Mouse (Mus musculus) G1E (cell line): ENCODE results near the gene Atf1. TPM values are rescaled to one million over a fixed set of nuclear protein-coding genes. Genes with fewer than 3 reads are reported as not detected.
"Not testable (repeated sequence)": the region's sequence is repeated elsewhere in the genome, so short reads cannot be mapped to it uniquely, and the experiment has no call there.

Experiments
- ATAC-seq: 2 replicates; pipeline ENCODE4 v1.8.0; 2016; ENCODE audit warnings: mild to moderate bottlenecking; ENCODE audit not compliant: insufficient number of reproducible peaks, poor library complexity, low FRiP score, severe bottlenecking; ENCODE audit errors: extremely low read depth
- DNase-seq: peaks from one replicate; pipeline ENCODE4 v3.0.0; 2012; ENCODE audit warnings: low spot score
- H3K27me3 ChIP-seq: 2 replicates; pipeline ENCODE4 v1.6.1; 2012; ENCODE audit warnings: mild to moderate bottlenecking, low read length, inconsistent platforms; ENCODE audit not compliant: insufficient read depth
- H3K36me3 ChIP-seq: replicated peaks from 2 replicates; pipeline ENCODE3; 2012; ENCODE audit warnings: mild to moderate bottlenecking, inconsistent platforms
- H3K4me1 ChIP-seq: 2 replicates; pipeline ENCODE4 v1.6.1; 2012; ENCODE audit warnings: low read depth, low read length, inconsistent platforms, mixed read lengths; ENCODE audit not compliant: insufficient read depth
- H3K4me3 ChIP-seq: 2 replicates; pipeline ENCODE4 v1.5.1; 2012; ENCODE audit warnings: low read depth, mild to moderate bottlenecking, inconsistent platforms, low read length, moderate library complexity, mixed read lengths
- H3K9me3 ChIP-seq: replicated peaks from 2 replicates; pipeline ENCODE4 v1.6.1; 2012; ENCODE audit warnings: inconsistent platforms
- CTCF ChIP-seq: IDR thresholded peaks from 2 replicates; pipeline ENCODE4 v1.5.1; 2012; ENCODE audit warnings: low read depth, low read length, inconsistent platforms, mixed read lengths
- polyA plus RNA-seq: library from polyadenylated mRNA; stranded (reverse); fragments of >175 nt; gene quantifications from 2 replicates; pipeline ENCODE4 v1.2.3, GENCODE M21; 2012
- total RNA-seq, 2 experiments: library from RNA; stranded (forward) in 1 of 2; stranded (reverse) in 1 of 2; fragments of 200-1000 nt in 1 of 2; fragments of >200 nt in 1 of 2; fragmentation: Nextera tagmentation in 1 of 2; gene quantifications; 2 replicates each; pipeline ENCODE4 v1.2.3; 2014 to 2017

Gene Atf1
- total and polyA plus RNA-seq, 3 experiments, result 60.0 to 72.0 (median 68.8) TPM

DNA sequence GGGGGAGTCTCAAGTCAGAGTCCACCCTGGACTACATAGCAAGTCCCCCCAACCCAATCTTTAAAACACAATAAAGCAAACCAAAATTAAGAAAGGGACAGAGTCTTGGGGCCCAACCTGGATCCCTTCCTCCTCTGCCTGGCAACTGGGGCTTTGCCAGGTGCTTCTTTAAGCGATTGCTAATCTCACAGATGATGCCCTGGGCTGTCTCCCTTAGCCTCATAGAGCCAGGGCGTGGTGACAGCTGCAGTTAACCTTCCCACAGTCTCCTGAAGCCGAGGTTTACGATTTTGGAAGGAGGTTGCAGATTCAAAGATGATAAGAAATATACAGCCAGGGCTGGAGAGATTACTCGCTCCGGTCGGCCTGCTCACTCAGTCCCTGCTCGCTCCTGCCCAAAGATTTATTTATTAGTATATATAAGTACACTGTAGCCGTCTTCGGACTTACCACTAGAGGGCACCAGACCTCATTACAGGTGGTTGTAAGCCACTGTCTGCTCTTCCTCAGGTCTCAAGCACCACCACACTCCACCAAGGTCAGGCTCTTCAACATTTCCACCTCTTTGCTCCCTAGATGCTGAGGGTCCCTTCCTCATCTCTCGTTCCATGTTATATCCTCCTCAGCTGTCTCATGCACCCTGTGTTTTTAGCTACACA lies 79.9 kb downstream of the Atf1 start:
- H3K4me3 ChIP-seq, ATAC-seq, H3K9me3 ChIP-seq, DNase-seq, H3K27me3 ChIP-seq: not testable (repeated sequence)
- H3K36me3 ChIP-seq, result peaks cover 15% of the 10 kb centered on the region
- TF ChIP-seq CTCF, result 0 out of 2 replicates have a peak, but pooled peaks have one; percentile 19
- peaks cover 25% of the 10 kb centered on the region for H3K4me1 ChIP-seq

Other genes with a start within 250 kb of the Atf1 start
- gene Dip2b, start 189.2 kb upstream of the Atf1 start, total RNA-seq (2014; fragmentation: Nextera tagmentation), result 33.4 and 36.8 TPM in 2 replicates
- 19.2 and 21.8 TPM in 2 replicates for gene Dip2b, start 189.2 kb upstream of the Atf1 start, total RNA-seq (2017)
- gene Dip2b, start 189.2 kb upstream of the Atf1 start, polyA plus RNA-seq, result 3.2 and 4.4 TPM in 2 replicates
- not detected in 2 replicates for gene Tmprss12, start 53.0 kb downstream of the Atf1 start, total RNA-seq (2014; fragmentation: Nextera tagmentation)
- 0.12 TPM in 1 of 2 replicates, not detected in the other for gene Tmprss12, start 53.0 kb downstream of the Atf1 start, total RNA-seq (2017)
- not detected in 2 replicates for gene Tmprss12, start 53.0 kb downstream of the Atf1 start, polyA plus RNA-seq
- gene Mettl7a1, start 76.3 kb downstream of the Atf1 start, total RNA-seq (2014; fragmentation: Nextera tagmentation), result 5.5 and 50.3 TPM in 2 replicates
- gene Mettl7a1, start 76.3 kb downstream of the Atf1 start, total RNA-seq (2017), result 31.2 and 31.6 TPM in 2 replicates
- gene Mettl7a1, start 76.3 kb downstream of the Atf1 start, polyA plus RNA-seq, result 22.1 and 24.2 TPM in 2 replicates
- 1.4 TPM in 1 of 2 replicates, not detected in the other for gene Mettl7a3, start 107.1 kb downstream of the Atf1 start, total RNA-seq (2014; fragmentation: Nextera tagmentation)
- gene Mettl7a3, start 107.1 kb downstream of the Atf1 start, total RNA-seq (2017), result 0.66 and 0.93 TPM in 2 replicates
- not detected in 2 replicates for gene Mettl7a3, start 107.1 kb downstream of the Atf1 start, polyA plus RNA-seq
- gene Methig1, start 125.3 kb downstream of the Atf1 start, total RNA-seq (2014; fragmentation: Nextera tagmentation), result not detected in 2 replicates
- gene Methig1, start 125.3 kb downstream of the Atf1 start, total RNA-seq (2017), result not detected in 2 replicates
- gene Methig1, start 125.3 kb downstream of the Atf1 start, polyA plus RNA-seq, result 0.11 and 0.22 TPM in 2 replicates
- gene Mettl7a2, start 125.4 kb downstream of the Atf1 start, total RNA-seq (2014; fragmentation: Nextera tagmentation), result 2.2 TPM in 1 of 2 replicates, not detected in the other
- gene Mettl7a2, start 125.4 kb downstream of the Atf1 start, total RNA-seq (2017), result 2.1 and 3.1 TPM in 2 replicates
- 2.4 TPM in 2 replicates for gene Mettl7a2, start 125.4 kb downstream of the Atf1 start, polyA plus RNA-seq
- gene Higd1c, start 136.7 kb downstream of the Atf1 start, total RNA-seq (2014; fragmentation: Nextera tagmentation), result not detected in 2 replicates
- not detected in 2 replicates for gene Higd1c, start 136.7 kb downstream of the Atf1 start, total RNA-seq (2017)
- gene Higd1c, start 136.7 kb downstream of the Atf1 start, polyA plus RNA-seq, result not detected in 2 replicates
- gene Gm5475, start 194.3 kb downstream of the Atf1 start, total RNA-seq (2014; fragmentation: Nextera tagmentation), result not detected in 2 replicates
- gene Gm5475, start 194.3 kb downstream of the Atf1 start, total RNA-seq (2017), result 0.05 and 0.17 TPM in 2 replicates
- gene Gm5475, start 194.3 kb downstream of the Atf1 start, polyA plus RNA-seq, result not detected in 2 replicates
- 66.1 and 95.4 TPM in 2 replicates for gene Slc11a2, start 197.3 kb downstream of the Atf1 start, total RNA-seq (2014; fragmentation: Nextera tagmentation)
- 34.6 and 35.7 TPM in 2 replicates for gene Slc11a2, start 197.3 kb downstream of the Atf1 start, total RNA-seq (2017)
- 4.5 and 5.4 TPM in 2 replicates for gene Slc11a2, start 197.3 kb downstream of the Atf1 start, polyA plus RNA-seq
- gene Letmd1, start 241.2 kb downstream of the Atf1 start, total RNA-seq (2014; fragmentation: Nextera tagmentation), result 55.0 and 55.7 TPM in 2 replicates
- gene Letmd1, start 241.2 kb downstream of the Atf1 start, total RNA-seq (2017), result 28.4 and 32.8 TPM in 2 replicates
- gene Letmd1, start 241.2 kb downstream of the Atf1 start, polyA plus RNA-seq, result 54.5 and 60.8 TPM in 2 replicates